8 mouse cellular contexts compared by ENCODE assay signal in genomic region chr6:144781431-144782030, GRCm38 (mm10). TPM values are rescaled to one million over a fixed set of nuclear protein-coding genes. Genes with fewer than 3 reads are reported as not detected.
DNase-seq lines count a peak whose midpoint lies in the region; ATAC-seq lines count a peak whose summit lies in the region.

Gene Sox5, minus strand, starts transcription at chr6:144781977.

- H3K36me3 ChIP-seq in embryonic facial prominence, embryonic 13.5 days: no peaks in the 10 kb centered on the region

- intact Hi-C loops in left cerebral cortex, postnatal 4 days (cut with DNase I): no loop called here

- DNase-seq in adrenal gland, adult 2 months: peak; percentile 86
- DNase-seq in heart, adult 18-20 months: peak; percentile 61 to 75
- DNase-seq in kidney, adult 11 months: peak; percentile 44
- peak; percentile 49 for DNase-seq in left cerebral cortex, postnatal 4 days
- peak; percentile 69 for DNase-seq in right cerebral cortex, postnatal 25 days

- H3K4me3 ChIP-seq in embryonic facial prominence, embryonic 13.5 days: peak within 1 kb of the TSS; percentile 76

- H3K27ac ChIP-seq in embryonic facial prominence, embryonic 13.5 days: peak within 1 kb of the TSS; percentile 39; the same call in 1 of the 2 replicates

- under 1% methylated on average over 42 of the region's 47 CpGs for WGBS in embryonic facial prominence, embryonic 13.5 days

- H3K4me1 ChIP-seq in embryonic facial prominence, embryonic 13.5 days: peaks cover 18% of the 10 kb centered on the region

- peak; percentile 49; the same call in 1 of the 2 replicates for ATAC-seq in embryonic facial prominence, embryonic 13.5 days (ENCODE audit: insufficient number of reproducible peaks, insufficient read depth, low FRiP score, low TSS enrichment, low read depth)
- ATAC-seq in megakaryocyte-erythroid progenitor cell, adult 5-6 weeks (replicated peaks; ENCODE audit: low FRiP score, low TSS enrichment, poor library complexity, severe bottlenecking): peak; percentile 77
- no peak for ATAC-seq in monocyte, adult 5-6 weeks (replicated peaks; ENCODE audit: insufficient number of reproducible peaks, low FRiP score, low TSS enrichment, poor library complexity, severe bottlenecking)

- H3K4me2 ChIP-seq in embryonic facial prominence, embryonic 13.5 days: peak within 1 kb of the TSS; percentile 94

- H3K9me3 ChIP-seq in embryonic facial prominence, embryonic 13.5 days: no peaks in the 10 kb centered on the region

- peak within 1 kb of the TSS; percentile 76 for H3K9ac ChIP-seq in embryonic facial prominence, embryonic 13.5 days

- H3K27me3 ChIP-seq in embryonic facial prominence, embryonic 13.5 days: peaks cover 47% of the 10 kb centered on the region

RNA-seq across cellular contexts. Expression of gene Sox5, which starts in this region (rescaled TPM):
- 10 to 100 TPM; 17.1 to 17.4 TPM for total RNA-seq in adrenal gland, adult 2 months (2021)
- 3.7 and 4.2 TPM in 2 replicates for polyA plus RNA-seq in adrenal gland, adult 2 months (2012; rRNA removed)
- polyA plus RNA-seq in embryonic facial prominence, embryonic 13.5 days (2015; fragmentation: Nextera tagmentation; extraction: Ambion mirVana): 55.6 and 71.6 TPM in 2 replicates
- total RNA-seq in heart, adult 18-20 months (2021): 1 to 10 TPM; 2.6 to 2.9 TPM
- 100 to 1,000 TPM; 138 to 165 TPM for total RNA-seq in left cerebral cortex, postnatal 4 days (2021)
- 1.7 and 9.1 TPM in 2 replicates for total RNA-seq in megakaryocyte-erythroid progenitor cell, adult 5-6 weeks (2014; fragmentation: Nextera tagmentation)
- 3.8 and 4.7 TPM in 2 replicates for total RNA-seq in megakaryocyte-erythroid progenitor cell, adult 5-6 weeks (2017)
- 0.67 to 15.5 TPM (median 4.9 TPM) in 3 replicates for total RNA-seq in monocyte, adult 5-6 weeks (2017)

Comparison
In these comparisons a context has a peak if more than half of its experiments do, and no peak if none do; other contexts are left out.
1. RNA of gene Sox5 (polyA plus RNA-seq): 55.6 to 71.6 TPM in embryonic facial prominence, embryonic 13.5 days; 3.7 to 4.2 TPM in adrenal gland, adult 2 months; every median in the first group is over 10 times any median in the second.
2. Peak in every context shown above with its lines, with median percentiles within 50 percentile points of each other: DNase-seq.